Mouse (Mus musculus) brain, embryonic 14.5 days (tissue): ENCODE results near the gene Rad51c.

Experiments
- CTCF ChIP-seq: fragments of 200-500 bp; IDR thresholded peaks from 2 replicates; pipeline ENCODE4 v1.5.1; 2012; ENCODE audit warnings: inconsistent platforms, mild to moderate bottlenecking, moderate library complexity, borderline replicate concordance; ENCODE audit not compliant: insufficient read depth, insufficient read length; ENCODE audit errors: extremely low read depth
- POLR2A ChIP-seq: fragments of 200-500 bp; IDR thresholded peaks from 2 replicates; pipeline ENCODE4 v1.6.1; 2012; ENCODE audit warnings: mild to moderate bottlenecking, inconsistent platforms, borderline replicate concordance; ENCODE audit not compliant: poor library complexity, insufficient read depth, insufficient read length, severe bottlenecking; ENCODE audit errors: extremely low read depth

- TF ChIP-seq POLR2A = no peak
- TF ChIP-seq CTCF = no peak
These were observed 35.2 kb upstream of the Rad51c start for GRCm38 (mm10) chr11:87439796-87440420.
